Mouse (Mus musculus): Measurements from ENCODE around the gene Hcn1.

- no peak for TF ChIP-seq CTCF (IDR thresholded peaks at IDR 0.05; ENCODE audit: control insufficient read depth, insufficient read depth, insufficient replicate concordance, low read depth, low read length)
- no peak for TF ChIP-seq POLR2A (IDR thresholded peaks at IDR 0.05; ENCODE audit: control insufficient read depth, low read depth, low read length)
Observed at GRCm38 (mm10) chr13:117801061-117801460, 198.9 kb downstream of the Hcn1 start.
